Mouse (Mus musculus) lung, postnatal 0 days (tissue): Measurements from ENCODE around the gene Gm21987.

Experiments used
- CTCF ChIP-seq: IDR thresholded peaks from 2 replicates; pipeline ENCODE4 v1.5.1; 2016; ENCODE audit warnings: antibody characterized with exemption, mild to moderate bottlenecking
- EP300 ChIP-seq: IDR thresholded peaks from 2 replicates; pipeline ENCODE4 v1.6.1; 2016; ENCODE audit warnings: antibody characterized with exemption, mild to moderate bottlenecking, control low read depth

DNA sequence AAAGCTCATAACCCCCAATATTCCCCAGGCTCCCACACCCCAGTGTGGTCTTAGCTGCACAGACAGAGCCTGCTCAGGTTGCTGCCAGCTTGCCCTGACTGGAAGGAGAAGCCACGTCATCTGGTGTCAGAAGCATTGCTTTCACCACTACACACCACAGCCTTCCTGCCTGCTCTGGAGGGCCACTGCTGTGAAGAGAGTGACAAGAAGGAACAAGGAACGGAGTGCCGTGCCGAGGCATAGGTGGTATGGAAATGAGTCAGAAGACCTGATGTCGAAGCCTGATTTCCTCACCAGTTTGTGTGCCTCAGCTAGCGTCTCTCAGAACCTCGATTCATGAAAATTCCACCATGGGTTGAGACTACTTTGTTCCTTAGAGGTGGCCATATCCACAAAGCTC, 56.8 kb downstream of the Gm21987 start:
- no peak for TF ChIP-seq CTCF
- TF ChIP-seq EP300, result no peak
